Mouse (Mus musculus) megakaryocyte, embryonic 14.5 days (primary cell): Measurements from ENCODE around the gene Krtap4-2. TPM values are rescaled to one million over a fixed set of nuclear protein-coding genes. Genes with fewer than 3 reads are reported as not detected.

Source experiments
- H3K27me3 ChIP-seq: replicated peaks from 2 replicates; pipeline ENCODE3; 2012; ENCODE audit warnings: inconsistent platforms
- H3K36me3 ChIP-seq: replicated peaks from 2 replicates; pipeline ENCODE3; 2012; ENCODE audit warnings: low read length, inconsistent platforms, mixed read lengths
- H3K4me1 ChIP-seq: 2 replicates; pipeline ENCODE4 v1.6.1; 2012; ENCODE audit warnings: inconsistent platforms
- H3K4me3 ChIP-seq: replicated peaks from 2 replicates; pipeline ENCODE3; 2012; ENCODE audit warnings: moderate library complexity, mild to moderate bottlenecking, inconsistent platforms
- H3K9me3 ChIP-seq: 2 replicates; pipeline ENCODE4 v1.6.1; 2012; ENCODE audit warnings: inconsistent platforms
- FLI1 ChIP-seq: IDR thresholded peaks from 2 replicates; pipeline ENCODE4 v1.6.1; 2012; ENCODE audit warnings: low read length, inconsistent platforms, mixed read lengths
- GATA1 ChIP-seq: IDR thresholded peaks from 3 replicates; pipeline ENCODE4 v1.6.1; 2012; ENCODE audit warnings: mixed read lengths, low read length, inconsistent platforms, borderline replicate concordance
- polyA plus RNA-seq: library from polyadenylated mRNA; stranded (reverse); fragments of >175 nt; gene quantifications from 2 replicates; pipeline ENCODE4 v1.2.3, GENCODE M21; 2012; ENCODE audit warnings: low replicate concordance; ENCODE audit not compliant: insufficient read depth

Krtap4-2 gene
- polyA plus RNA-seq, 1 experiment = not detected

DNA sequence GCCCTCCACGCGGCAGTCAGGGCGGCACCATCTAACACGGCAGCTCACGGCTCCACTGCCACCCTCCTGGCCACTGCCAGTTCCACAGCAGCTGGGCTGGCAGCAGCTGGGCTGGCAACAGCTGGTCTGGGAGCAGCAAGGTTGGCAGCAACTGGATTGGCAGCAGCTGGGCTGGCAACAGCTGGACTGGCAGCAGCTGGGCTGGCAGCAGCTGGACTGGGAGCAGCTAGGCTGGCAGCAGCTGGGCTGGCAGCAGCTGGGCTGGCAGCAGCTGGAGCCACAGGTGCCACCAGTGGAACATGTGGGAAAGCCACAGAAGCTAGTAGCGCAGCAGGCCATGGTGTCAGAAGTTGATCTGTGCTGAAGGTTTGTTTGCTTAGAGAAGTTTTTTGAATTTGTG, 43.9 kb downstream of the Krtap4-2 start, which contains the start of gene Krtap1-3:
Gene Krtap1-3, minus strand, starts transcription at position 359 of the 400 bp plus-strand sequence.
- no peak within 1 kb of the TSS for H3K4me3 ChIP-seq
- H3K36me3 ChIP-seq = no peaks in the 10 kb centered on the region
- H3K4me1 ChIP-seq = no peaks in the 10 kb centered on the region
- no peaks in the 10 kb centered on the region for H3K27me3 ChIP-seq
- TF ChIP-seq GATA1 (no peak), FLI1 (no peak)
- H3K9me3 ChIP-seq = no peaks in the 10 kb centered on the region

GRCm38 (mm10) chr11:99585096-99585495, 49.8 kb downstream of the Krtap4-2 start:
- H3K9me3 ChIP-seq = no peaks in the 10 kb centered on the region
- no peaks in the 10 kb centered on the region for H3K36me3 ChIP-seq
- no peaks in the 10 kb centered on the region for H3K27me3 ChIP-seq
- H3K4me1 ChIP-seq = no peaks in the 10 kb centered on the region
- H3K4me3 ChIP-seq = no peak overlapping the region
- TF ChIP-seq GATA1 (no peak), FLI1 (no peak)

Other genes with a start within 250 kb of the Krtap4-2 start
- 6.6 TPM in 1 of 2 replicates, not detected in the other for gene Krt10, start 245.7 kb downstream of the Krtap4-2 start, polyA plus RNA-seq
- gene Krt12, start 212.8 kb downstream of the Krtap4-2 start, polyA plus RNA-seq = not detected in 2 replicates
- not detected in 2 replicates for gene Krt20, start 196.9 kb downstream of the Krtap4-2 start, polyA plus RNA-seq
- not detected in 2 replicates for gene Krt23, start 141.9 kb downstream of the Krtap4-2 start, polyA plus RNA-seq
- not detected in 2 replicates for gene Krt39, start 113.7 kb downstream of the Krtap4-2 start, polyA plus RNA-seq
- not detected in 2 replicates for gene Krt40, start 91.9 kb downstream of the Krtap4-2 start, polyA plus RNA-seq
- gene Krtap3-3, start 84.2 kb downstream of the Krtap4-2 start, polyA plus RNA-seq = not detected in 2 replicates
- not detected in 2 replicates for gene Krtap3-2, start 78.2 kb downstream of the Krtap4-2 start, polyA plus RNA-seq
- not detected in 2 replicates for gene Gm11939, start 75.6 kb downstream of the Krtap4-2 start, polyA plus RNA-seq
- gene Krtap3-1, start 68.5 kb downstream of the Krtap4-2 start, polyA plus RNA-seq = not detected in 2 replicates
- gene Krtap1-5, start 54.1 kb downstream of the Krtap4-2 start, polyA plus RNA-seq = not detected in 2 replicates
- not detected in 2 replicates for gene Krtap1-4, start 51.4 kb downstream of the Krtap4-2 start, polyA plus RNA-seq
- not detected in 2 replicates for gene Krtap1-3, start 43.7 kb downstream of the Krtap4-2 start, polyA plus RNA-seq
- gene Krtap9-3, start 37.0 kb downstream of the Krtap4-2 start, polyA plus RNA-seq = not detected in 2 replicates
- not detected in 2 replicates for gene Gm11938, start 31.8 kb downstream of the Krtap4-2 start, polyA plus RNA-seq
- not detected in 2 replicates for gene Gm11937, start 24.9 kb downstream of the Krtap4-2 start, polyA plus RNA-seq
- not detected in 2 replicates for gene Krtap2-4, start 20.2 kb downstream of the Krtap4-2 start, polyA plus RNA-seq
- gene Gm11562, start 14.6 kb downstream of the Krtap4-2 start, polyA plus RNA-seq = not detected in 2 replicates
- gene Krtap4-1, start 6.8 kb downstream of the Krtap4-2 start, polyA plus RNA-seq = not detected in 2 replicates
- not detected in 2 replicates for gene Krtap4-7, start 9.0 kb upstream of the Krtap4-2 start, polyA plus RNA-seq
- gene Gm11555, start 15.2 kb upstream of the Krtap4-2 start, polyA plus RNA-seq = not detected in 2 replicates
- not detected in 2 replicates for gene Gm11563, start 23.9 kb upstream of the Krtap4-2 start, polyA plus RNA-seq
- gene Krtap4-6, start 30.9 kb upstream of the Krtap4-2 start, polyA plus RNA-seq = not detected in 2 replicates
- gene Gm14190, start 55.7 kb upstream of the Krtap4-2 start, polyA plus RNA-seq = not detected in 2 replicates
- not detected in 2 replicates for gene Gm14180, start 99.2 kb upstream of the Krtap4-2 start, polyA plus RNA-seq
- not detected in 2 replicates for gene Gm11595, start 137.8 kb upstream of the Krtap4-2 start, polyA plus RNA-seq
- gene Krtap4-8, start 145.6 kb upstream of the Krtap4-2 start, polyA plus RNA-seq = not detected in 2 replicates
- not detected in 2 replicates for gene Krtap4-9, start 150.1 kb upstream of the Krtap4-2 start, polyA plus RNA-seq
- gene Gm11596, start 158.4 kb upstream of the Krtap4-2 start, polyA plus RNA-seq = not detected in 2 replicates
- gene Gm11569, start 163.8 kb upstream of the Krtap4-2 start, polyA plus RNA-seq = not detected in 2 replicates
- gene Gm11554, start 169.4 kb upstream of the Krtap4-2 start, polyA plus RNA-seq = not detected in 2 replicates
- gene Krtap4-13, start 174.8 kb upstream of the Krtap4-2 start, polyA plus RNA-seq = not detected in 2 replicates
- gene Gm11564, start 180.6 kb upstream of the Krtap4-2 start, polyA plus RNA-seq = not detected in 2 replicates
- gene 2300003K06Rik, start 203.0 kb upstream of the Krtap4-2 start, polyA plus RNA-seq = not detected in 2 replicates
- not detected in 2 replicates for gene Krtap4-16, start 216.5 kb upstream of the Krtap4-2 start, polyA plus RNA-seq
- gene Gm11568, start 222.8 kb upstream of the Krtap4-2 start, polyA plus RNA-seq = not detected in 2 replicates
- gene Gm11559, start 229.4 kb upstream of the Krtap4-2 start, polyA plus RNA-seq = not detected in 2 replicates
- not detected in 2 replicates for gene Krtap9-1, start 238.3 kb upstream of the Krtap4-2 start, polyA plus RNA-seq
- not detected in 2 replicates for gene Gm11567, start 244.1 kb upstream of the Krtap4-2 start, polyA plus RNA-seq